In genomic region chr11:120227571-120228051, GRCm38 (mm10) we compare ENCODE assay signal across 8 mouse cellular contexts. TPM values are rescaled to one million over a fixed set of nuclear protein-coding genes. Genes with fewer than 3 reads are reported as not detected.
DNase-seq lines count a peak whose midpoint lies in the region; ATAC-seq and TF ChIP-seq lines count a peak whose summit lies in the region.

No protein-coding gene starts in this region.

- peaks cover 83% of the 10 kb centered on the region for H3K4me1 ChIP-seq in megakaryocyte, embryonic 14.5 days
- peaks cover 77% of the 10 kb centered on the region for H3K4me1 ChIP-seq in intestine, embryonic 16.5 days (ENCODE audit: control insufficient read depth, insufficient read depth, low read length)
- peaks cover 58% of the 10 kb centered on the region for H3K4me1 ChIP-seq in midbrain, postnatal 0 days (ENCODE audit: insufficient read depth, low read length)

- H3K9me3 ChIP-seq in megakaryocyte, embryonic 14.5 days = no peaks in the 10 kb centered on the region
- H3K9me3 ChIP-seq in intestine, embryonic 16.5 days (ENCODE audit: control insufficient read depth, low read length) = no peaks in the 10 kb centered on the region
- no peaks in the 10 kb centered on the region for H3K9me3 ChIP-seq in midbrain, postnatal 0 days (ENCODE audit: low read length)

- peak overlapping the region; percentile 99 for H3K9ac ChIP-seq in intestine, embryonic 16.5 days (ENCODE audit: low read depth, low read length)
- 0 out of 2 replicates have a peak overlapping the region, but pooled peaks have one; percentile 9 for H3K9ac ChIP-seq in midbrain, postnatal 0 days (replicated peaks; ENCODE audit: low read length, poor library complexity, severe bottlenecking)

- peak; percentile 72 for DNase-seq in adrenal gland, postnatal 10 days
- DNase-seq in adrenal gland, adult 2 months = no peak
- DNase-seq in midbrain, postnatal 0 days (ENCODE audit: low spot score) = no peak

- peak overlapping the region; percentile 91 for H3K27ac ChIP-seq in intestine, embryonic 16.5 days (ENCODE audit: low read length)
- H3K27ac ChIP-seq in midbrain, postnatal 0 days (ENCODE audit: low read depth, low read length) = 0 out of 2 replicates have a peak overlapping the region, but pooled peaks have one; percentile 32

- H3K4me3 ChIP-seq in megakaryocyte, embryonic 14.5 days (replicated peaks) = peak overlapping the region; percentile 18
- peak overlapping the region; percentile 95 for H3K4me3 ChIP-seq in intestine, embryonic 16.5 days (ENCODE audit: low read length)
- H3K4me3 ChIP-seq in midbrain, postnatal 0 days (ENCODE audit: low read depth, low read length) = no peak overlapping the region

- H3K4me2 ChIP-seq in intestine, embryonic 16.5 days (ENCODE audit: low read depth, low read length) = peak overlapping the region; percentile 80
- peak overlapping the region; percentile 10 for H3K4me2 ChIP-seq in midbrain, postnatal 0 days (ENCODE audit: low read depth, low read length, poor library complexity, severe bottlenecking)

- WGBS in intestine, embryonic 16.5 days = 23% methylated on average over 8 of the region's 8 CpGs
- WGBS in midbrain, postnatal 0 days = 27% methylated on average over 8 of the region's 8 CpGs

- ATAC-seq in megakaryocyte, adult 5-6 weeks (ENCODE audit: poor library complexity, severe bottlenecking) = no peak
- ATAC-seq in intestine, embryonic 16.5 days = no peak
- ATAC-seq in midbrain, postnatal 0 days (ENCODE audit: low FRiP score) = no peak
- no peak for ATAC-seq in granulocyte monocyte progenitor cell, adult 5-6 weeks (replicated peaks; ENCODE audit: poor library complexity, severe bottlenecking)
- ATAC-seq in monocyte, adult 5-6 weeks (replicated peaks; ENCODE audit: insufficient number of reproducible peaks, low FRiP score, low TSS enrichment, poor library complexity, severe bottlenecking) = no peak

- no peaks in the 10 kb centered on the region for H3K27me3 ChIP-seq in megakaryocyte, embryonic 14.5 days (replicated peaks)
- no peaks in the 10 kb centered on the region for H3K27me3 ChIP-seq in intestine, embryonic 16.5 days (replicated peaks; ENCODE audit: control insufficient read depth, insufficient read depth, low read length)
- no peaks in the 10 kb centered on the region for H3K27me3 ChIP-seq in midbrain, postnatal 0 days (ENCODE audit: insufficient read depth, low read length)

- no peak for TF ChIP-seq CTCF in midbrain, postnatal 0 days (IDR thresholded peaks at IDR 0.05)

- peaks cover 48% of the 10 kb centered on the region for H3K36me3 ChIP-seq in megakaryocyte, embryonic 14.5 days (replicated peaks; ENCODE audit: low read length)
- H3K36me3 ChIP-seq in intestine, embryonic 16.5 days (ENCODE audit: control insufficient read depth, insufficient read depth, low read length) = no peaks in the 10 kb centered on the region
- H3K36me3 ChIP-seq in midbrain, postnatal 0 days (ENCODE audit: insufficient read depth, low read length) = no peaks in the 10 kb centered on the region

RNA-seq across cellular contexts. Expression of gene Bahcc1, which starts 5.1 kb away (rescaled TPM):
- 10 to 100 TPM; 13.8 to 20.5 TPM for total RNA-seq in adrenal gland, postnatal 10 days (2021)
- 10 to 100 TPM in 1 of 2 experiments, 1 to 10 TPM in 1; 9.2 to 21.9 TPM for total RNA-seq in adrenal gland, adult 2 months (2021)
- polyA plus RNA-seq in adrenal gland, adult 2 months (2012; rRNA removed) = 17.9 and 19.5 TPM in 2 replicates
- 10.2 and 26.1 TPM in 2 replicates for polyA plus RNA-seq in megakaryocyte, embryonic 14.5 days (2012; ENCODE audit: insufficient read depth, low replicate concordance)
- 3.1 and 4.4 TPM in 2 replicates for total RNA-seq in megakaryocyte, adult 5-6 weeks (2015)
- 1.3 and 1.7 TPM in 2 replicates for total RNA-seq in megakaryocyte, adult 5-6 weeks (2017)
- 4.9 and 5.7 TPM in 2 replicates for polyA plus RNA-seq in intestine, embryonic 16.5 days (2015; fragmentation: Nextera tagmentation; extraction: Ambion mirVana)
- 39.9 and 49.8 TPM in 2 replicates for total RNA-seq in midbrain, postnatal 0 days (2014; rRNA removed)
- 5.9 and 9.5 TPM in 2 replicates for polyA plus RNA-seq in midbrain, postnatal 0 days (2015; fragmentation: Nextera tagmentation; extraction: Ambion mirVana)
- 22.5 and 22.9 TPM in 2 replicates for total RNA-seq in granulocyte monocyte progenitor cell, adult 5-6 weeks (2014; fragmentation: Nextera tagmentation)
- total RNA-seq in granulocyte monocyte progenitor cell, adult 5-6 weeks (2017) = 4.7 and 5.9 TPM in 2 replicates
- 0.68 to 0.85 TPM (median 0.76 TPM) in 3 replicates for total RNA-seq in monocyte, adult 5-6 weeks (2017)
